ENCODE assay signal across 30 mouse cellular contexts in genomic region chr6:40894716-40895115, GRCm38 (mm10). TPM values are rescaled to one million over a fixed set of nuclear protein-coding genes. Genes with fewer than 3 reads are reported as not detected.
"Had no signal": no experiment of that assay in that cellular context is flagged by ENCODE, and none has a peak within 500 bp of the region (broad histone marks: within the 10 kb centered on the region; RNA-seq: fewer than 3 reads in every experiment).

No protein-coding gene starts in this region.

- H3K27ac ChIP-seq: kidney, embryonic 15.5 days; limb, embryonic 10.5 days; limb, embryonic 13.5 days; liver, embryonic 12.5 days; liver, embryonic 15.5 days; midbrain, embryonic 10.5 days; midbrain, embryonic 13.5 days; stomach, postnatal 0 days had no signal

- H3K9me3 ChIP-seq: kidney, embryonic 15.5 days; limb, embryonic 10.5 days; limb, embryonic 13.5 days; liver, embryonic 12.5 days; liver, embryonic 15.5 days; megakaryocyte, embryonic 14.5 days; midbrain, embryonic 10.5 days; midbrain, embryonic 13.5 days had no signal

- H3K4me2 ChIP-seq: kidney, embryonic 15.5 days; limb, embryonic 13.5 days; liver, embryonic 12.5 days; liver, embryonic 15.5 days; midbrain, embryonic 13.5 days had no signal

- H3K36me3 ChIP-seq: kidney, embryonic 15.5 days; limb, embryonic 10.5 days; limb, embryonic 13.5 days; liver, embryonic 12.5 days; liver, embryonic 15.5 days; midbrain, embryonic 10.5 days; midbrain, embryonic 13.5 days had no signal

- H3K9ac ChIP-seq: kidney, embryonic 15.5 days; limb, embryonic 13.5 days; liver, embryonic 12.5 days; liver, embryonic 15.5 days; midbrain, embryonic 13.5 days had no signal

- DNase-seq: kidney, adult 8-10 months; kidney, postnatal 14 days; kidney, postnatal 4 days; lung, adult 2 months; lung, postnatal 14 days; right cerebral cortex, adult 18-20 months; right cerebral cortex, postnatal 14 days; thymus, adult 2 months; thymus, postnatal 14 days; thymus, postnatal 4 days had no signal

- H3K27me3 ChIP-seq: kidney, embryonic 15.5 days; limb, embryonic 13.5 days; liver, embryonic 12.5 days; liver, embryonic 15.5 days; midbrain, embryonic 13.5 days had no signal

- ATAC-seq: liver, embryonic 12.5 days; midbrain, embryonic 13.5 days; midbrain, embryonic 16.5 days had no signal

- H3K4me3 ChIP-seq: kidney, embryonic 15.5 days; limb, embryonic 10.5 days; limb, embryonic 13.5 days; liver, embryonic 12.5 days; liver, embryonic 15.5 days; megakaryocyte, embryonic 14.5 days; midbrain, embryonic 10.5 days; midbrain, embryonic 13.5 days had no signal

- H3K4me1 ChIP-seq: kidney, embryonic 15.5 days; limb, embryonic 10.5 days; limb, embryonic 13.5 days; midbrain, embryonic 10.5 days; midbrain, embryonic 13.5 days had no signal

RNA-seq across cellular contexts. Expression of gene Prss58, which starts 5.5 kb away (rescaled TPM):
- total RNA-seq: layer of hippocampus, adult 18-20 months; layer of hippocampus, postnatal 14 days; left cerebral cortex, adult 18-20 months; left cerebral cortex, postnatal 25 days had no signal
- polyA plus RNA-seq: intestine, embryonic 14.5 days; kidney, embryonic 15.5 days; limb, embryonic 10.5 days; limb, embryonic 13.5 days; liver, embryonic 12.5 days; liver, embryonic 15.5 days; lung, adult 2 months; lung, embryonic 16.5 days; midbrain, embryonic 10.5 days; midbrain, embryonic 13.5 days; midbrain, embryonic 16.5 days; neural tube, embryonic 11.5 days; neural tube, embryonic 14.5 days; stomach, embryonic 14.5 days; stomach, postnatal 0 days; thymus, adult 2 months had no signal

RNA-seq across cellular contexts. Expression of gene Moxd2, which starts 7.4 kb away (rescaled TPM):
- total RNA-seq: layer of hippocampus, adult 18-20 months; layer of hippocampus, postnatal 14 days; left cerebral cortex, adult 18-20 months; left cerebral cortex, postnatal 25 days; monocyte, adult 5-6 weeks had no signal
- polyA plus RNA-seq: intestine, embryonic 14.5 days; kidney, embryonic 15.5 days; limb, embryonic 10.5 days; limb, embryonic 13.5 days; liver, embryonic 12.5 days; liver, embryonic 15.5 days; lung, adult 2 months; lung, embryonic 16.5 days; midbrain, embryonic 10.5 days; midbrain, embryonic 13.5 days; midbrain, embryonic 16.5 days; neural tube, embryonic 11.5 days; neural tube, embryonic 14.5 days; stomach, embryonic 14.5 days; stomach, postnatal 0 days had no signal

RNA-seq across cellular contexts. Expression of gene 1700074P13Rik, which starts 45.6 kb away (rescaled TPM):
- total RNA-seq: layer of hippocampus, adult 18-20 months; layer of hippocampus, postnatal 14 days; left cerebral cortex, adult 18-20 months; left cerebral cortex, postnatal 25 days had no signal
- polyA plus RNA-seq: intestine, embryonic 14.5 days; kidney, embryonic 15.5 days; limb, embryonic 10.5 days; limb, embryonic 13.5 days; liver, embryonic 12.5 days; liver, embryonic 15.5 days; lung, adult 2 months; lung, embryonic 16.5 days; midbrain, embryonic 10.5 days; midbrain, embryonic 13.5 days; midbrain, embryonic 16.5 days; neural tube, embryonic 11.5 days; neural tube, embryonic 14.5 days; stomach, embryonic 14.5 days; stomach, postnatal 0 days; thymus, adult 2 months had no signal

RNA-seq across cellular contexts. Expression of gene Gm4744, which starts 57.0 kb away (rescaled TPM):
- total RNA-seq: layer of hippocampus, adult 18-20 months; layer of hippocampus, postnatal 14 days; left cerebral cortex, adult 18-20 months; left cerebral cortex, postnatal 25 days; monocyte, adult 5-6 weeks had no signal
- polyA plus RNA-seq: intestine, embryonic 14.5 days; kidney, embryonic 15.5 days; limb, embryonic 10.5 days; limb, embryonic 13.5 days; liver, embryonic 12.5 days; liver, embryonic 15.5 days; lung, adult 2 months; lung, embryonic 16.5 days; midbrain, embryonic 10.5 days; midbrain, embryonic 13.5 days; midbrain, embryonic 16.5 days; neural tube, embryonic 11.5 days; neural tube, embryonic 14.5 days; stomach, embryonic 14.5 days; stomach, postnatal 0 days; thymus, adult 2 months had no signal
